Mouse (Mus musculus) thymus, postnatal 10 days (tissue): ENCODE measurements around the gene Nelfcd.

Experiments
- DNase-seq, 2 experiments: peaks; one replicate each; pipeline ENCODE4 v3.0.0; 2021; ENCODE audit warnings: low spot score in 2 of 2

The Nelfcd gene

GRCm38 (mm10) chr2:174436916-174437696 lies 21.5 kb downstream of the Nelfcd start:
- no peak for DNase-seq

DNA sequence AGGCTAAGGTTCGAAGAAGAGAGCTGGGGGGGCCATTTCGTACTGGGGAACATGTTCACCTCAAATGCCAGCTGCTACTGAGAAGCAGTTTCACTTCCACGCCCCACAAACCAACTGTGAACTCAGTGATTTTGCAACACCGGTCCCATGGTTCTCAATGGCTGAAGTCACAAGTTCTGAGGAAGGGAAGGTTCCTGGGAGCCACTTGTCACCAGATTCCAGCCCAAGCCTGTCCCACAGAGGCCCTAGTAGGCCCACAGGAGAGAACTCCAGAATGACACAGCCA lies 22.0 kb downstream of the Nelfcd start:
- DNase-seq = no peak

GRCm38 (mm10) chr2:174438181-174438580 lies 22.6 kb downstream of the Nelfcd start:
- no peak for DNase-seq

- peak; percentile 45 to 63 for DNase-seq
Measured at GRCm38 (mm10) chr2:174438737-174439449, 23.3 kb downstream of the Nelfcd start, which contains the start of gene Ctsz. Gene Ctsz (minus strand): TSS chr2:174439039.

DNA sequence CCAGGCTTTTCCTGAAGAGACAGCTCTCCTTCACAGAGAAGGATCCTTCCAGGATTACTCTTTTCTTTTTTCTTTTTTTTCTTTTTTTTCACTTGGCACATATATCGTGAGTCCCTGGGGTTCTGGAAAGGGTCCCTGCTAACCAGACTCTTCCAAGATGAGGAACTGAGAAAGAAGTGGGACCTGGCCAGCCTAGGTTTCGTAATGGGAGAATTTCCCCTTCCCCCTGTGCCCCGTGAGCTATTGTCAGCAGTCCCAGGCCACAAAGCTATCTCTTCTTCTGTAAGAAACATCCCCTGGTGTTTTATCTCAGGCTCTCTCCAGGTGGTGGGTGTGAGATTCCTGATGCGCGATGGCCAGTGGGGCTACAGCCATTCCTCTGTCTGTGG lies 23.8 kb downstream of the Nelfcd start:
- DNase-seq = no peak

DNA sequence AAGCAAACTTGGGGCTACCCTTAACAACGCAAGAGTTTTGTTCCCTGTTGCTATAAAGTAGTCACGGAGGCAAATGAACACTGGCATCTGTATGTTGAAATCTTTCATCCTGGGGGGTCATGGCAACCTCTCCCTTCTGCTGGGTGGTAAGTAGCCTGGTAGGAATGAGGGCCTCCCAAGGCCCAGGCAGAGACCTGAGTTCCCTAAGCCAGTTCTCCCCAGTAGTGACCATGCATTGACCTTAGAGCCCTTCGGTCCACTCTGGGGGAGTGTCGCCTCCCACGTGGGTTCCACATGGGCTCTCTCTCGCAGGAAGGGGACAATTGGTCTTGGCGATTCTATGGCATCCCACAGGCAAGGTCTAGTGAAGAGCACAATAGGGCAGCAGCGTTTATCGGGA lies 24.4 kb downstream of the Nelfcd start:
- DNase-seq = no peak

DNA sequence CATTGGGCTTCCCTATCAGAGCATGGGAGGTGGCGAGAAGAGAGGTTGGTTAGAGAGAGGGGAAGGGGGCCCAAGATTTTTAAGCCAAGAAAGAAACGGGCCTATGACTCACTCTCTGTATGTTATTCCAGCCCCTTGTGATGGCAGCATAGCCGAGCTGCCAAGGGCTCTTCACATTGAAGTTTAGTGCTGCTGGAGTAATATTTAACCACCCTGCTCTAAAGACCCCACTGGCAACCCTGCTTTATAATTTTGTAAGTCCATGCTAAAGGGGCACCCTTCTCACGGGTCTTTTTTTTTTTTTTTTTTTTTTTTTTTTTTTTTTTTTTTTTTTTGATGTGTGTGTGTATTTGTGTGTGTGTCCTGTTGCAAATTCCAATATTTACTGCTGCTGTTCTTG lies 26.3 kb downstream of the Nelfcd start:
- DNase-seq = no peak

- peak in 1 of 2 experiments; percentile 16 for DNase-seq
Measured at GRCm38 (mm10) chr2:174442460-174442859, 26.9 kb downstream of the Nelfcd start.

DNA sequence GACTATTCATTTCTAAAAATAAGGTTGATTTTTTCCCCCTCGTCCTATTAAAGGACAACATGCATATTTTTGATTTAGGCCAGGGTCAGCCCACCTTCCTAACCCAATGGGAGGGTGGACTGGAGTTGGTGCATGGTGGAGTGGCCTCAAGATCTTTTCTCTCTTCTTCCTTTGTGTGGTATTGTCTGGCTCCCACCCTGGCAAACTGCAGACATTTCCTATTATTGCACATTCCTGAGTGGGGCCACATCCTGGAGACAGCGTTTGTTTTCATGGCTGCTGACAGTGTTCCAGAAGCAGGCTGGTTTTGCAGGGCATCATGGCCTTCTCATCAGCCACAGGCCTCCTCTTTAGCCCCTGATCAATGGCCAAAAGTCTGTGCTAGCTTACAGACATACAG lies 27.4 kb downstream of the Nelfcd start:
- DNase-seq = no peak

DNA sequence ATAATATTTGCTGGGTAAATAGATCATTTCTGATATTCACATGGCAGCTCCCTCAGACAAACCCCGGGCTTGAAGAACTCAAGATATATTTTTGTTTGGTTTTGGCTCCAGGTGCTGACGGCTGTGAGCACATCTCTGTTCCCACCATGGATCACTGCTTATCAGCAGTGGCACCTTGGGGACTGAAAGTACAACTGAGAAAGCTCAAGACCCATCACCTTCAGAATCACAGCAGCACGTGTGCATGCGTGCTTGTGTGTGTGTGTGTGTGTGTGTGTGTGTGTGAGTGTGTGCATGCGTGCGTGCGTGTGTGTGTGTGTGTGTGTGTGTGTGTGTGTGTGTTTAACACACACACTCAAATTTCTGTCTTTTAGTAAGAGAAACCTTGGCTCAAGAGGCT lies 28.8 kb downstream of the Nelfcd start:
- no peak for DNase-seq

DNA sequence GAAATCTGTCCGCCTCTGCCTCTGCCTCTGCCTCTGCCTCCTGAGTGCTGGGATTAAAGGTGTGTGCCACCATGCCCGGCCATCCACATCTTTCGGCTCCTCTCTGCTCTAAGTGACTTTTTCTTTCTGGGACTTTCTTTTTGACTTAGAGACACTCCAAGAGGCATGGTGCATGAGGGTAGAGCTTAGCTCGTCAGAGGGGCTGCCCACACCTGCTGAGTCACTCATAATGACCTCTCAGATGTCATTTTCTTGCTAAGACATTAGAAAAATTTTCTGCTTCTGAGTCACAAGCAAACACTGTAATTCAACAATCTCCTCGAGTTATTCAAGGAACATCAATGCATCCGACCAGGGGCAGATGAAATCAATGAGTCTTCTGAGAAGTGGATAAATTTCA lies 29.4 kb downstream of the Nelfcd start:
- no peak for DNase-seq

DNA sequence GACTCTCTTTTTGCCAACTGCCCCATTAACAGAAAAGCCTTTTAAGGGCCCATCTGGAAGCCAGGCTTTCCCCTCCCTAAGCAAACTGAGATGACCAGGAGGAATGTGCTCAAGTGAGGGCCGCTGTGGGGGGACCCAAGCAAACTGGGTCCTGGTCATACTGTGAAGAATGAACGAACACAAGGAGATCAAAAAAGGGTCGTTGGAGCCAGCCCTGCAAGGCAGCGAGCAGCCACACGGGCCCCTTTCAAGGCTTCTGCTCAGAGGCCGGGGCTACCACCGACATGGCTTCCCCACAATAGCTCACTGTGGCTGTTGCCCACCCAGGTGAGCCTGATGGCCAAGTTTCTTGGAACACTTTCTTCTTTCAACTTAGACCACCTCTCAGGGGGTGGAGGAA lies 30.9 kb downstream of the Nelfcd start:
- DNase-seq = no peak

DNA sequence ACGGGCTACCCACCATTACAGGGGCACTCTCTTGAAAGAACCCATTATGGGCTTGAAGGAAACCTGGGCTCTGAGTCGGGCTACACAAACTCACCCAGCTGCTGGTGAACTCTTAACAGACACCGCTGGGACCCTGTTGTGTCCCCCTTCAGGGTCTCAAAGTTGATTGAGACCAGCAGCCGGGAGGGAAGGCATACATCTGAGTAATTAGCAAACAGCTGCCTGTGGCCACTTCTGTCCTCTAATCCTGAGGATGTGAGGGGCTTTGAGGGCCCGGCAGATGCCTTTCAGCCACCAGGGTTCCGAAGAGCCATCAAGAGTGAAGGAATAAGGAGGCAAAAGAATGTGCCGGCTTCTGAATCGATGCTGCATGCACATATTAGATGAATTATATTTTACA lies 31.3 kb downstream of the Nelfcd start:
- no peak for DNase-seq

GRCm38 (mm10) chr2:174448405-174448804 lies 32.8 kb downstream of the Nelfcd start:
- DNase-seq = no peak

GRCm38 (mm10) chr2:174450353-174450752 lies 34.7 kb downstream of the Nelfcd start, which contains the start of gene Tubb1:
Gene Tubb1 (plus strand): TSS chr2:174450695.
- DNase-seq = no peak

DNA sequence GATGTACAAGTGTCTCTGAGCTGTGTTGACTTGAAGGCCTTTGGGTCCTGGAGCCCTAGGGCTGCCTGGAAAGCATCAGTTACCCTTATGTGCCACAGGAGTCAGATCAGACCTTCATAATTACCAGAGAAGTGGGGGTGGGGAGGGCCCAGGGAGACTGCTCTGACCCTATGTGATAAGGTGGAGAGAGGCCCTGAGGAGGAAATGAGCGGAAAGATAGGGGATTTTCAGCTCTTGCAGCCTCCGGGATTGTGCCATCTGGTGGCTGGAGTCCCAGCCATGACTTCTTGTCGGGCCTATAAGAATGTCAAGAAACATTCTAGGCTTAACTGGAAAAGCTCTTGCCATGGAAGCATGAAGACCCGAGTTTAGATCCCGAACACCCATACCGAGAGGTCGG lies 38.1 kb downstream of the Nelfcd start:
- no peak for DNase-seq

DNA sequence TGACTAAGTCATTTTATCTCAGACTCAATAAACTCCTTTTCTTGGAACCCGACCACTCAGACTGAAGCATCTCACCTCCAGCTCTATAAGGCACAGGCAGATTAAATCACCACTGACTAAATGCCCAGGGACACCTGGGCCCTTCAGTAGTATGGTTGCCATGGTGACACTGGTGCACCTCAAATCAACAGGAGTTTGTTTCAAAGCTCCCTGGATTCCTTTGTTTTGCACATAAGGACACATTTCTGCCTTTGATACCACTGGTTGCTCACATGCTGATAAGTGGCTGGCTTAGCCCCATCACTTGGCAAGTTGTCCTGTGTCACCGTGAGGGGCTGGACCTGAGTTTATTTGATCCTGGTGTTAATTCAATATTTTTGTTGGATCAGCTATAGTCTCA lies 43.8 kb downstream of the Nelfcd start:
- DNase-seq = no peak

DNA sequence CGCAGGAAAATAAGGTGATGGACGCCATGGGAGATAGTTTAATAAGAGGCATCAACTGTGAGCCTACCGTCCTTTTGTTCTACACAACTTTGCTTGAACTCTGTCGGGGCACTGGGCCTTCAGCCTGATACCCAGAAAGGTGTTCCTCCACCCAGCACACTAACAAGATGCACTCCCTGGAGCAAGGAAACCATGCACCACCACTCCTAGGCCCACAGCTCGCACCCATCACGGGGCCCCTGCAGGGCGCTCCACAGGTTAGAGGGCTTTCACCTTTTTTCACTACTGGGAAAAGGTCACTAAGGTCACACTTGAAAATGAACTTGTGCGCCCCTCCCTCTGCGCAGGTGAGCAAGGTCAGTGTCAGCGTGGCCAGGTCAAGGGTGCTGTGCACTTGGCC lies 47.8 kb downstream of the Nelfcd start:
- peak in 1 of 2 experiments; percentile 11 for DNase-seq

DNA sequence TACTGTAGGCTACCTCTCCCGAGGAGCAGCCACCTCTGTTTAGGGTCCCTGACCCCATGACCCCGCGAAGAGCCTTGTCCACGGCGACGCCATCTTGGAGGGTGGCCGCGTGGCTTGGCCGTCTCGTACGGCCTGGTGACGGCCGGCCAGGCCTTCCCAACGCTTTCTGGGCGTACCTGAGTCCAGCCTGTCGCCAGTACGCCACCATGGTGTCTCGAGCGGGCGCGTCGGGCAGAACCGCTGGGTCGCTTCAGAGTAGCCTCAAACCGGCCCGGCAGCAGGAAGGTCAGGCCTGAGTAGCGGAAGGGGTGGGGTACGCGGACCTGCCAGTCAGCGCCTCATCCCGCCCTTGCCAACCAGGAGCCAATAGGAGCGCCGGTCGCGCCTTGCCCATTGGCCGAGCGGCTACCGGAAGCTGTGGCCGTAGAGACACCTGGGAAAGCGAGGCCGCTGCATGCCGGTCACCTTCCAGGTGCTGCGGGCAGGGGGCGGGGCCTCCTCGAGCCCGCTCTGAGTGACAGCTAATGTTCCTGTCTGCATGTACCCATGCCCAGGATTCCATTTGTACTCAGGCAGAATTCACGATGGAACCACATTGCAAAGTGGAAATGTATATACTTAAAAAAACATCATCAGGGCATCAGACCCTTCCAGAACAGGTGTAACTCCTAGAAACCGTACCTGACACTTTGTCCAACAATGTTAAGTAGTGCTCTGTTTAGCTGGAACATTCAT lies 48.4 kb downstream of the Nelfcd start, which contains the start of gene Atp5e:
TSS of gene Atp5e (minus strand) at position 317 of the 735 bp plus-strand sequence.
- peak; percentile 88 to 92 for DNase-seq

GRCm38 (mm10) chr2:174470333-174470732 lies 54.7 kb downstream of the Nelfcd start:
- DNase-seq = no peak

- no peak for DNase-seq
Measured at GRCm38 (mm10) chr2:174470786-174471405, 55.3 kb downstream of the Nelfcd start.

DNA sequence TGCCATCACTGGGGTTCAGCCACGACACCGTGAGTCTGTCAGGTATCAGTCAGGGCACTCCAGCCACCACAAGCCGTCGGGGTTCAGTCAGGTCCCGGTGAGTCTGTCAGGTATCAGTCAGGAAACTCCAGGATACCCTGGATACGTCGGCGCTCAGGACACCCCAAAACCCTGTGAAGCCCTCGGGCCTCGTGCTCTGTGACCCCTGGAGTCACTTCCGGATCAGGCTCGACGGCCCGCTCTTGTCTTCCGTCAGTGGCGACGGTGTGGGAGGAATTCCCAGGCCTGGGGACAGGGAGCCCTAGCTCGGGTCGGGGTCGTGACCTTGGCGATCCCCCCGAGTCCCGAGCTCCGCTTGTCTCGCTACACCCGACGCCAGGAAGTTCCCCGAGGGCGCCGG lies 56.8 kb downstream of the Nelfcd start:
- peak in 1 of 2 experiments; percentile 43 for DNase-seq
